Mouse (Mus musculus) fibroblast of lung, adult 2 months (primary cell): ENCODE measurements around the gene Bbs10.

ENCODE experiments used
- DNase-seq: peaks from one replicate; pipeline ENCODE4 v3.0.0-alpha.2; 2011; ENCODE audit warnings: low read depth

Bbs10 gene

GRCm38 (mm10) chr10:111298140-111299098, at the start of gene Bbs10:
Gene Bbs10, plus strand, starts transcription at chr10:111298679.
- peak; percentile 94 for DNase-seq

- DNase-seq, result no peak
These were observed 48.3 kb upstream of the Bbs10 start for GRCm38 (mm10) chr10:111250192-111250591.

- DNase-seq, result no peak
These were observed 46.8 kb upstream of the Bbs10 start for GRCm38 (mm10) chr10:111251666-111252065.

- no peak for DNase-seq
These were observed 43.3 kb upstream of the Bbs10 start for GRCm38 (mm10) chr10:111255228-111255627.

- peak; percentile 18 for DNase-seq
These were observed 42.3 kb upstream of the Bbs10 start for GRCm38 (mm10) chr10:111256156-111256555.

- no peak for DNase-seq
These were observed 41.1 kb upstream of the Bbs10 start for GRCm38 (mm10) chr10:111257358-111257757.

GRCm38 (mm10) chr10:111258256-111258655, 40.2 kb upstream of the Bbs10 start:
- DNase-seq, result no peak

- DNase-seq, result no peak
These were observed 26.8 kb upstream of the Bbs10 start for GRCm38 (mm10) chr10:111271687-111272086.

GRCm38 (mm10) chr10:111272905-111273304, 25.6 kb upstream of the Bbs10 start:
- DNase-seq, result no peak

- no peak for DNase-seq
These were observed 24.9 kb upstream of the Bbs10 start for GRCm38 (mm10) chr10:111273463-111274088.

GRCm38 (mm10) chr10:111275822-111276221, 22.7 kb upstream of the Bbs10 start:
- no peak for DNase-seq

GRCm38 (mm10) chr10:111297631-111298030, 848 bp upstream of the Bbs10 start:
- no peak for DNase-seq

GRCm38 (mm10) chr10:111299591-111299990, 1.1 kb downstream of the Bbs10 start:
- DNase-seq, result no peak

GRCm38 (mm10) chr10:111301041-111301440, 2.6 kb downstream of the Bbs10 start:
- DNase-seq, result no peak

GRCm38 (mm10) chr10:111302486-111302885, 4.0 kb downstream of the Bbs10 start:
- no peak for DNase-seq

GRCm38 (mm10) chr10:111308850-111309501, 10.5 kb downstream of the Bbs10 start:
- DNase-seq, result no peak

- no peak for DNase-seq
These were observed 14.8 kb downstream of the Bbs10 start for GRCm38 (mm10) chr10:111313282-111313681.

GRCm38 (mm10) chr10:111314636-111315395, 16.3 kb downstream of the Bbs10 start:
- peak; percentile 59 for DNase-seq

GRCm38 (mm10) chr10:111315940-111316339, 17.5 kb downstream of the Bbs10 start:
- no peak for DNase-seq

GRCm38 (mm10) chr10:111318021-111318420, 19.5 kb downstream of the Bbs10 start:
- DNase-seq, result no peak

GRCm38 (mm10) chr10:111318805-111319500, 20.5 kb downstream of the Bbs10 start:
- DNase-seq, result no peak
